Mouse (Mus musculus) ES-CJ7 (cell line): Measurements from ENCODE around the gene Tspan31.

Experiments
- DNase-seq: peaks from one replicate; pipeline ENCODE4 v3.0.0; 2011; ENCODE audit warnings: low read depth, low spot score

The Tspan31 gene

GRCm38 (mm10) chr10:127070190-127071121 lies at the start of gene Tspan31:
Gene Tspan31 (minus strand): TSS chr10:127070264.
- DNase-seq = peak; percentile 98

- no peak for DNase-seq
Measured at GRCm38 (mm10) chr10:127119229-127119628, 49.2 kb upstream of the Tspan31 start.

DNA sequence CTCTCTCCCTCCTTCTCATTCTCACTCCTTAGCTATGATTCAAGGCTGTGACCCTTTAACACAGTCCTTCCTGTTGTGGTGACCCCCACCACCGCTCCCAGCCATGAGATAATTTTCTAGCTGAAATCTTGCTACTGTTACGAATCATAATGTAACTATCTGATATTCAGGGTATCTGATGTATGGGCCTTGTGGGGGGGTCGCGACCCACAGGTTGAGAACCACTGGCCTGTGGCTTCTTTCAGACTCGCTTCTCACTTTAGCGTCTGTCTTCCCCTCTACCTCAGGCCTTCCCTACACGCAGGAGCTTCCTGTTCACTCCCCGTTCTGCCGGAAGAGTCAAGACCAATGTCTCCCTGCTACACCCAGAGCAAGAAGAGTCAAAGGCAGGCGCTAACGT lies 48.4 kb upstream of the Tspan31 start:
- DNase-seq = no peak

DNA sequence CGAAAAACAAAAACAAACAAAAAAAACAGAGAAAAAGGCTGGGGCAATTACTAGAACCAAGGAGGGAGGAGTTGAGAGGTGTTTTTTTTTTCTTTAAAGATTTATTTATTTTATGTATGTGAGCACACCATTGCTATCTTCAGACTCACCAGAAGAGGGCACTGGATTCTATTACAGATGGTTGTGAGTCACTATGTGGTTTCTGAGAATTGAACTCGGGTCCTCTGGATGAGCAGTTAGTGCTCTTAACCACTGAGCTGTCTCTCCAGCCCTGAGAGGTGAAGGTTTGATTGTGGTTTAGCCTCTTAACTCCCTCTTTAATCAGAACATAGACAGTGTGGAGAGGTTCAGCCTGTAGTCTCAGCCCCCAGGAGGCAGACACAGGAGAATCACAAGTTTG lies 45.0 kb upstream of the Tspan31 start:
- peak; percentile 56 for DNase-seq

GRCm38 (mm10) chr10:127114408-127114807 lies 44.3 kb upstream of the Tspan31 start:
- no peak for DNase-seq

GRCm38 (mm10) chr10:127111001-127111887 lies 41.2 kb upstream of the Tspan31 start:
- DNase-seq = no peak

DNA sequence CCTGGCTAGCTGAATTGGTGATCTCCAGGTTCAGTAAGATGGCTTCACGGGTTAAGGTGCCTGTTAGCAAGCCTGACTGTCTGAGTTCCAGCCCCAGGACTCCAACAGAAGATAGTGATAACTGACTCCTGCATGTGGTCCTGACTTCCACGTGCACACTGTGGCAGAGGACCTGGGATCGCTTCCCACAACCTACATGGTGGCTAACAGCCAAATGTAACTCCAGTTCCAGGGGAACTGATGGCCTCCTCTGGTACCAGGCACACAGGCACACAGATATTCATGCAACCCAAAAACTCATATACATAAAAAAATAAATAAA lies 38.2 kb upstream of the Tspan31 start:
- DNase-seq = no peak

- DNase-seq = no peak
Measured at GRCm38 (mm10) chr10:127107563-127108261, 37.6 kb upstream of the Tspan31 start.

DNA sequence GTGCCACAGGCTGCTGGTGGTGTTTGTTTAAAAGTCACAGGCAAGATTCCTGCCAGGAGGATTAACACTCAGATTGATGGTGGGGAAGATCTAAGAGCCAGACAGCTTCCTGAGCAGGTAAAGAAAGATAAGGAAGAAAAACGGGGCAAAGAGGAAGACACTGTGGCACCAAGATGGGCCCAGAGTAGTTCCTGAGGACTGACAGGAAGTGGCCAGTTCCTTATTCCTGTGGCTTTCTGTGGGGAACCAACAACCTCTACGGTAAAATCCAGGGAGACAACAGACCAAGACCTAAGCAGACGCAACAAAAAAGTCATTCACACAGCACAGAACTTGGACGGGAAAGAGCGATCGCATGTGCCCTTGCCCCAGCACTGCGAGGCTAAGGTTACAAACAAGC lies 33.6 kb upstream of the Tspan31 start:
- DNase-seq = no peak

DNA sequence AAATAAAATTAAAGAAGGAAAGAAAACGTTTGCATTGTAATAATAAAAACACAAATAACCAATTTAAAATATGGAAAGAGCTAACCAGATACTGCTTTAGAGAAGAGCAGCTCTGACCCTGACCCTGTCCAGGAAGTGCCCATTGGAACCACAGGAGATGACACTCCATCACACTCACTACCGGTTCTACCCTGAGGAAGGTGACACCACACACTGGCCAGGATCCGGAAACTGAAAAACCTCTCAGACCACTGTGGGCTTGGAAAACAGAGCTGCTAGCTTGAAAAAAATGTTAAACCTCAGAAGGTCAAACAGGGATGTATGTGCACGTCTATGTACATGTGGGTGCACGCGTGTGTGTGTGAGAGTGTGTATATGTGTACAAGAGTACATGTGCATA lies 31.1 kb upstream of the Tspan31 start:
- DNase-seq = no peak

DNA sequence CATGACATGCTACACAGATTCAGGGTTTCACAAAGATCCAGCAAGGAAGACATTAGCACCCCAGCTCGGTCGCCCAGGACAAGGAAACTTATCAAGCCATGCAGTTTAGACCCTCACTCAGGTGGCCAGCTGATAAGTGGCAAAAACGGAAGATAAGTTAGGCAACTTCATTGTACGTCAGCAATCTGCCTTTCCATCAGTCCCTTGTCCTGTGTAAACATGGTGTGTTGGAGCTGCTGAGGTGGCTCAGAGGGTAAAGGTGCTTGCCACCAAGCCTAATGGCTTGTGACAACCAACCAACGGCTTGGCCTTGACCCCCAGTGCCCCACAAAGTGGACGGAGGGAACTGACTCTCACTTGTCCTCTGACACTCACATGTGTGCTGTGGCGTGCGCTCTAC lies 30.4 kb upstream of the Tspan31 start:
- DNase-seq = no peak

- DNase-seq = no peak
Measured at GRCm38 (mm10) chr10:127099868-127100267, 29.8 kb upstream of the Tspan31 start.

DNA sequence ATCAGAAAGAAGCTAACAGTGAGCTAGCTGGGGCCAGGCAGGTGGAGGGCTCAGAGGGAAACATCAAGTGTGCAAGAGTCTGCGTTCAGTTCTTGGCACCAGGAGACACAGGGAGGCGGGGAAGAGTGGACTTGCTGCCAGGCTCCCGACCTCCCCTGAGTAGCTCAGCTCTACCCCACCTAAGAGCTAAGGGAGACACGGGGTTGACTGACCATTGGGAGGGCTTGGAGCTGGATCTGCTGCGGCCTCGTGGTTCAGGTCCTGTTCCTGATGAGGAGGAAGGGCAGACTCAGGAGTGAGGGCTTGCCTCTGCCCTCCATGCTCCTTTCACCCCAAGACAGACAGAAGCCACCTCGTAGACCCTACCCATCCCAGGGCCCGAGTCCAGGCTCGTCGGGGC lies 29.1 kb upstream of the Tspan31 start:
- no peak for DNase-seq

- no peak for DNase-seq
Measured at GRCm38 (mm10) chr10:127098514-127098913, 28.4 kb upstream of the Tspan31 start.

GRCm38 (mm10) chr10:127094382-127094802 lies 24.3 kb upstream of the Tspan31 start:
- no peak for DNase-seq

GRCm38 (mm10) chr10:127092742-127093141 lies 22.7 kb upstream of the Tspan31 start:
- no peak for DNase-seq

DNA sequence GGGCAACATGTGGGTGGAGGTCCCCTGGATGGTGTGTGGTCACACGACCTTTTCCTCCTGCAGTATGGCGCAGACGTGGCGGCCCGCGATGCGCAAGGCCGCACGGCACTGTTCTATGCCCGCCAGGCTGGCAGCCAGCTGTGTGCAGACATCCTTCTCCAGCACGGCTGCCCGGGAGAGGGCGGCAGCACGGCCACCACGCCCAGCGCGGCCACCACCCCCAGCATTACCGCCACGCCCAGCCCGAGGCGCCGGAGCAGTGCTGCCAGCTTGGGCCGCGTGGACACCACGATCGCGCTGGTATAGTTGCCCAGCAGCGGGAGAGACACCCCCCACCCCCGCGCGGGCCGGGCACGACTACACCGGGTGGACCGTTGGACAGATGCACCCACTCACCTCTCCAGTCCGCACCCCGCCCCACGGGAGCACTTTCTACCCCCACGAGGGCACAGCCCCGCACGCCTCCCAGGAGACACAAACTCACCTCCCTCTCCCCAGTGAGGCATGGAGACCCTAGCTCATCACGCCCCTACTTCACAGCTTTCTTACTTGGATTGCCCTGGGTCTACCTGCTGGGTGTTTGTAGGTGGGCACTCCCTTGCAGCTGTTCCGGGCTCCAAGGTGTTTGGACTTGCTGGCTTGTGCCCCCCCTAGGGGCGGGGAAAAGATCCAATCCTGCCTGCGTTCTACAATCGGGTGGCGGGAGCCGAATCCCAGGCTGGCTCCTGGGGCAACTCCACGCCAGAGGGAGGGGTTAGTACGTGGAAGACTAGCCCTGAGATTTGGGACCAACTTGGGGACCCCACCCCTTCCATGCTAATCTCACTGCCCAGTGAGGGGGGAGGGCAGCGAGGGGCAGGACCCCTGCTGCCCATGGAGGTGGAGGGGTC lies 21.7 kb upstream of the Tspan31 start:
- DNase-seq = no peak

DNA sequence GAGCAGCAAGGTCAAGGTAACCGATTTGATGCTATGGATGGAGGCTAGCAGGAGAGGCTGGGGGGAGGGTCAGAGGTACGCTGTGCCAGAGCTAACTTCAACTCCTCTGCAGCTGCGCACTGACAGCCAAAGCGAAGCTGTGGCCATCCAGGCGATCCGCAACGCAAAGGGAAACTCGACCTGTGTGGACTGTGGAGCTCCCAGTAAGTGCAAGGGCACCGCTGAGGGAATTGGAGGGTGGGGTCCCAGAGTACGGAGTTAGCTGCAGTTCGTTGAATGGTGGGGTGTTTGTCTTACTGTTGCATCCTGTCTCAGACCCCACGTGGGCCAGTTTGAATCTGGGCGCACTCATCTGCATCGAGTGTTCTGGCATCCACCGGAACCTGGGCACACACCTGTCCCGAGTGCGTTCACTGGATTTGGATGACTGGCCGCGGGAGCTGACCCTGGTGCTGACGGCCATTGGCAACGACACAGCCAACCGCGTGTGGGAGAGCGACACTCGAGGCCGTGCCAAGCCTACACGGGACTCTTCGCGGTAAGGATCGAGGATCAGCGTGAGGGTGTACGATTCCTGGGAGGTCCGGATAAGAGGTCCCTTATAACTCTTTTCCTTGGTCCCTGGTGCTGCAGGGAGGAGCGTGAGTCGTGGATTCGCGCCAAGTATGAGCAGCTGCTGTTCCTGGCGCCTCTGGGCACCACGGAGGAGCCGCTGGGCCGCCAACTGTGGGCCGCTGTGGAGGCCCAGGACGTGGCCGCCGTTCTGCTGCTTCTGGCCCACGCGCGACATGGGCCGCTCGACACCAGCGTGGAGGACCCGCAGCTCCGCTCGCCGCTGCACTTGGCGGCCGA lies 20.7 kb upstream of the Tspan31 start:
- DNase-seq = no peak

DNA sequence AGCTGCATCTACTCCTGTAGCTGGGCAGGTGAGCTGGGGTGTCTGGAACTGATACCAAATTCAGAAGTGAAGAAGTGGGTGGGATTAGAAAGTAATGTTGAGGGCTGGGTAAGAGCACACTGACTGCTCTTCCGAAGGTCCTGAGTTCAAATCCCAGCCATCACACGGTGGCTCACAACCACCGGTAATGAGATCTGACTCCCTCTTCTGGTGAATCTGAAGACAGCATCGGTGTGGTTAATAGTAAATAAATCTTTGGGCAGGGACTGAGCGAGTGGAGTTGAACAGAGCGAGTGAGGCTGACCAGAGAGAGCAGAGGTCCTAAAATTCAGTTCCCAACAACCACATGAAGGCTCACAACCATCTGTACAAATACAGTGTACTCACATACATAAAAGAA lies 15.6 kb upstream of the Tspan31 start:
- no peak for DNase-seq

GRCm38 (mm10) chr10:127085052-127085451 lies 15.0 kb upstream of the Tspan31 start:
- no peak for DNase-seq
